Mouse (Mus musculus) megakaryocyte, embryonic 14.5 days (primary cell): ENCODE measurements around the gene Ifi202b. TPM values are rescaled to one million over a fixed set of nuclear protein-coding genes. Genes with fewer than 3 reads are reported as not detected.
"Not testable (repeated sequence)": the region's sequence is repeated elsewhere in the genome, so short reads cannot be mapped to it uniquely, and the experiment has no call there.

ENCODE experiments used
- H3K27me3 ChIP-seq: replicated peaks from 2 replicates; pipeline ENCODE3; 2012; ENCODE audit warnings: inconsistent platforms
- H3K36me3 ChIP-seq: replicated peaks from 2 replicates; pipeline ENCODE3; 2012; ENCODE audit warnings: low read length, inconsistent platforms, mixed read lengths
- H3K4me1 ChIP-seq: 2 replicates; pipeline ENCODE4 v1.6.1; 2012; ENCODE audit warnings: inconsistent platforms
- H3K4me3 ChIP-seq: replicated peaks from 2 replicates; pipeline ENCODE3; 2012; ENCODE audit warnings: moderate library complexity, mild to moderate bottlenecking, inconsistent platforms
- H3K9me3 ChIP-seq: 2 replicates; pipeline ENCODE4 v1.6.1; 2012; ENCODE audit warnings: inconsistent platforms
- FLI1 ChIP-seq: IDR thresholded peaks from 2 replicates; pipeline ENCODE4 v1.6.1; 2012; ENCODE audit warnings: low read length, inconsistent platforms, mixed read lengths
- GATA1 ChIP-seq: IDR thresholded peaks from 3 replicates; pipeline ENCODE4 v1.6.1; 2012; ENCODE audit warnings: mixed read lengths, low read length, inconsistent platforms, borderline replicate concordance
- polyA plus RNA-seq: library from polyadenylated mRNA; stranded (reverse); fragments of >175 nt; gene quantifications from 2 replicates; pipeline ENCODE4 v1.2.3, GENCODE M21; 2012; ENCODE audit warnings: low replicate concordance; ENCODE audit not compliant: insufficient read depth

Gene Ifi202b
- polyA plus RNA-seq, 1 experiment: 0.16 TPM

GRCm38 (mm10) chr1:173955071-173955796, 27.3 kb downstream of the Ifi202b start:
- Histone ChIP-seq H3K4me3 (no peak overlapping the region), H3K36me3 (no peaks in the 10 kb centered on the region), H3K9me3 (no peaks in the 10 kb centered on the region), H3K27me3 (no peaks in the 10 kb centered on the region), H3K4me1 (peaks cover 4% of the 10 kb centered on the region; the same call in 1 of the 2 replicates)
- no peak for TF ChIP-seq GATA1
- no peak for TF ChIP-seq FLI1

- no peaks in the 10 kb centered on the region for H3K9me3 ChIP-seq
- no peaks in the 10 kb centered on the region for H3K27me3 ChIP-seq
- H3K4me3 ChIP-seq: no peak overlapping the region
- no peaks in the 10 kb centered on the region for H3K36me3 ChIP-seq
- peaks cover 17% of the 10 kb centered on the region for H3K4me1 ChIP-seq
- TF ChIP-seq FLI1 (no peak), GATA1 (no peak)
Measured at GRCm38 (mm10) chr1:173953563-173953962, 29.0 kb downstream of the Ifi202b start.

- not testable (repeated sequence) for H3K27me3 ChIP-seq, H3K9me3 ChIP-seq, H3K4me3 ChIP-seq, H3K36me3 ChIP-seq
- H3K4me1 ChIP-seq: peaks cover 14% of the 10 kb centered on the region
Measured at GRCm38 (mm10) chr1:173949044-173949443, 33.5 kb downstream of the Ifi202b start.

GRCm38 (mm10) chr1:173942780-173943066, 39.8 kb downstream of the Ifi202b start:
- not testable (repeated sequence) for H3K36me3 ChIP-seq, H3K27me3 ChIP-seq, H3K4me1 ChIP-seq, H3K9me3 ChIP-seq
- peak overlapping the region; percentile 57 for H3K4me3 ChIP-seq

- H3K9me3 ChIP-seq, H3K36me3 ChIP-seq, H3K4me1 ChIP-seq, H3K27me3 ChIP-seq: not testable (repeated sequence)
- H3K4me3 ChIP-seq: peak within 1 kb of the TSS; percentile 57
Measured at GRCm38 (mm10) chr1:173941924-173942779, 40.4 kb downstream of the Ifi202b start, which contains the start of the genes Mndal and Ifi203. Gene Mndal, minus strand, starts transcription at chr1:173942491. Gene Ifi203, minus strand, starts transcription at chr1:173942672.

GRCm38 (mm10) chr1:173941522-173941921, 41.0 kb downstream of the Ifi202b start:
- not testable (repeated sequence) for H3K27me3 ChIP-seq, H3K9me3 ChIP-seq, H3K36me3 ChIP-seq, H3K4me1 ChIP-seq, H3K4me3 ChIP-seq

GRCm38 (mm10) chr1:173919279-173919678, 63.3 kb downstream of the Ifi202b start:
- not testable (repeated sequence) for H3K9me3 ChIP-seq, H3K4me3 ChIP-seq, H3K27me3 ChIP-seq, H3K36me3 ChIP-seq, H3K4me1 ChIP-seq

GRCm38 (mm10) chr1:173914559-173914958, 68.0 kb downstream of the Ifi202b start:
- no peak for TF ChIP-seq FLI1
- no peak for TF ChIP-seq GATA1
- Histone ChIP-seq H3K36me3 (no peaks in the 10 kb centered on the region), H3K4me3 (no peak overlapping the region), H3K27me3 (no peaks in the 10 kb centered on the region), H3K4me1 (peaks cover 10% of the 10 kb centered on the region; the same call in 1 of the 2 replicates), H3K9me3 (no peaks in the 10 kb centered on the region)

- H3K4me1 ChIP-seq: peaks cover 10% of the 10 kb centered on the region; the same call in 1 of the 2 replicates
- H3K9me3 ChIP-seq, H3K27me3 ChIP-seq, H3K4me3 ChIP-seq, H3K36me3 ChIP-seq: not testable (repeated sequence)
Measured at GRCm38 (mm10) chr1:173913256-173913791, 69.2 kb downstream of the Ifi202b start.

Other genes with a start within 250 kb of the Ifi202b start
- 2.0 TPM in 1 of 2 replicates, not detected in the other for gene Ifi207, start 241.0 kb downstream of the Ifi202b start, polyA plus RNA-seq
- 0.43 TPM in 1 of 2 replicates, not detected in the other for gene Ifi204, start 215.8 kb downstream of the Ifi202b start, polyA plus RNA-seq
- 0.25 TPM in 1 of 2 replicates, not detected in the other for gene Ifi211, start 69.7 kb downstream of the Ifi202b start, polyA plus RNA-seq
- 4.0 TPM in 1 of 2 replicates, not detected in the other for gene Mndal, start 40.3 kb downstream of the Ifi202b start, polyA plus RNA-seq
- 2.3 TPM in 1 of 2 replicates, not detected in the other for gene Ifi203, start 40.1 kb downstream of the Ifi202b start, polyA plus RNA-seq
- gene Ifi205, start 49.1 kb upstream of the Ifi202b start, polyA plus RNA-seq: not detected in 2 replicates
- not detected in 2 replicates for gene Olfr433, start 58.0 kb upstream of the Ifi202b start, polyA plus RNA-seq
- not detected in 2 replicates for gene Olfr432, start 66.5 kb upstream of the Ifi202b start, polyA plus RNA-seq
- not detected in 2 replicates for gene Olfr430, start 83.9 kb upstream of the Ifi202b start, polyA plus RNA-seq
- gene Olfr429, start 101.6 kb upstream of the Ifi202b start, polyA plus RNA-seq: not detected in 2 replicates
- not detected in 2 replicates for gene Olfr427, start 114.1 kb upstream of the Ifi202b start, polyA plus RNA-seq
- gene Olfr231, start 138.4 kb upstream of the Ifi202b start, polyA plus RNA-seq: not detected in 2 replicates
- gene Olfr424, start 148.8 kb upstream of the Ifi202b start, polyA plus RNA-seq: not detected in 2 replicates
- gene Olfr420, start 172.9 kb upstream of the Ifi202b start, polyA plus RNA-seq: not detected in 2 replicates
- 0.11 TPM in 1 of 2 replicates, not detected in the other for gene Spta1, start 190.0 kb upstream of the Ifi202b start, polyA plus RNA-seq